Mouse (Mus musculus) stomach, embryonic 16.5 days (tissue): ENCODE measurements at regions not wholly inside any gene's neighbourhood (a gene's known extent, or its start where the extent isn't known, plus 50 kb on each side); places are given as distances from the start of the nearest gene placed in this dataset.

Source experiments
- ATAC-seq: fragments of 200-750 bp; cut with Nextera tagmentation; 2 replicates; pipeline ENCODE4 v1.8.0; 2017; ENCODE audit warnings: moderate number of reproducible peaks, moderate TSS enrichment; ENCODE audit not compliant: insufficient read depth, low FRiP score
- H3K27ac ChIP-seq: fragments of 300-500 bp; sonication (generic); 2 replicates; pipeline ENCODE4 v1.5.1; 2014; ENCODE audit warnings: low read length
- H3K27me3 ChIP-seq: fragments of 300-500 bp; sonication (generic); 2 replicates; pipeline ENCODE4 v1.6.1; 2014; ENCODE audit warnings: low read length, control low read depth, mixed read lengths; ENCODE audit not compliant: control insufficient read depth, insufficient read depth
- H3K36me3 ChIP-seq: fragments of 300-500 bp; sonication (generic); 2 replicates; pipeline ENCODE4 v1.6.1; 2014; ENCODE audit warnings: low read length; ENCODE audit not compliant: control insufficient read depth, insufficient read depth
- H3K4me1 ChIP-seq: fragments of 300-500 bp; sonication (generic); 2 replicates; pipeline ENCODE4 v1.6.1; 2014; ENCODE audit warnings: low read length, control low read depth, mixed read lengths; ENCODE audit not compliant: control insufficient read depth, insufficient read depth
- H3K4me2 ChIP-seq: fragments of 300-500 bp; sonication (generic); 2 replicates; pipeline ENCODE4 v1.6.1; 2014; ENCODE audit warnings: low read depth, low read length, mixed read lengths
- H3K4me3 ChIP-seq: fragments of 300-500 bp; sonication (generic); replicated peaks from 2 replicates; pipeline ENCODE4 v1.5.1; 2014; ENCODE audit warnings: mild to moderate bottlenecking, low read length
- H3K9ac ChIP-seq: fragments of 300-500 bp; sonication (generic); 2 replicates; pipeline ENCODE4 v1.6.1; 2014; ENCODE audit warnings: low read length
- H3K9me3 ChIP-seq: fragments of 300-500 bp; sonication (generic); replicated peaks from 2 replicates; pipeline ENCODE4 v1.6.1; 2016; ENCODE audit warnings: low read length, control low read depth; ENCODE audit not compliant: control insufficient read depth
- WGBS: fragments of 180-500 bp; shearing (Covaris S2); extraction: QIAGEN DNeasy Blood & Tissue Kit; methylation state at CpG from one replicate; pipeline ENCODE4 v1.1.7; 2014; 5-methylcytosine and 5-hydroxymethylcytosine counted together

- no peak for ATAC-seq
- H3K4me3 ChIP-seq = no peak overlapping the region
- no peak overlapping the region for H3K4me2 ChIP-seq
- WGBS = 96% methylated on average over 1 of the region's 1 CpGs
- no peak overlapping the region for H3K9ac ChIP-seq
- no peaks in the 10 kb centered on the region for H3K9me3 ChIP-seq
- H3K36me3 ChIP-seq = no peaks in the 10 kb centered on the region
- H3K4me1 ChIP-seq = peaks cover 3% of the 10 kb centered on the region; the same call in 1 of the 2 replicates
- H3K27me3 ChIP-seq = no peaks in the 10 kb centered on the region
- H3K27ac ChIP-seq = no peak overlapping the region
These were observed 83.8 kb downstream of the Eif4e start for GRCm38 (mm10) chr3:138609749-138610148.

- Histone ChIP-seq H3K27me3 (no peaks in the 10 kb centered on the region), H3K4me3 (no peak overlapping the region), H3K9me3 (no peaks in the 10 kb centered on the region), H3K27ac (no peak overlapping the region), H3K36me3 (no peaks in the 10 kb centered on the region), H3K4me2 (no peak overlapping the region), H3K4me1 (no peaks in the 10 kb centered on the region), H3K9ac (no peak overlapping the region)
- ATAC-seq = no peak
- WGBS = 44% methylated on average over 9 of the region's 9 CpGs
These were observed 87.1 kb downstream of the Eif4e start for GRCm38 (mm10) chr3:138612884-138613653.

- Histone ChIP-seq H3K4me2 (no peak overlapping the region), H3K4me3 (no peak overlapping the region), H3K27ac (no peak overlapping the region), H3K27me3 (no peaks in the 10 kb centered on the region), H3K9ac (no peak overlapping the region), H3K9me3 (no peaks in the 10 kb centered on the region), H3K4me1 (no peaks in the 10 kb centered on the region), H3K36me3 (no peaks in the 10 kb centered on the region)
- WGBS = 88% methylated on average over 3 of the region's 3 CpGs
- peak; percentile 46; the same call in 1 of the 2 replicates for ATAC-seq
These were observed 87.7 kb downstream of the Eif4e start for GRCm38 (mm10) chr3:138613680-138614079.

- ATAC-seq = no peak
- no peak overlapping the region for H3K9ac ChIP-seq
- no peaks in the 10 kb centered on the region for H3K4me1 ChIP-seq
- H3K27ac ChIP-seq = no peak overlapping the region
- 77% methylated on average over 2 of the region's 2 CpGs for WGBS
- no peaks in the 10 kb centered on the region for H3K9me3 ChIP-seq
- no peak overlapping the region for H3K4me2 ChIP-seq
- H3K36me3 ChIP-seq = no peaks in the 10 kb centered on the region
- H3K27me3 ChIP-seq = no peaks in the 10 kb centered on the region
- H3K4me3 ChIP-seq = no peak overlapping the region
These were observed 88.9 kb downstream of the Eif4e start for GRCm38 (mm10) chr3:138614899-138615298.

- Histone ChIP-seq H3K36me3 (no peaks in the 10 kb centered on the region), H3K9ac (no peak overlapping the region), H3K27me3 (no peaks in the 10 kb centered on the region), H3K4me2 (no peak overlapping the region), H3K27ac (no peak overlapping the region), H3K9me3 (no peaks in the 10 kb centered on the region), H3K4me3 (no peak overlapping the region), H3K4me1 (no peaks in the 10 kb centered on the region)
- WGBS = 84% methylated on average over 4 of the region's 4 CpGs
- no peak for ATAC-seq
These were observed 94.3 kb downstream of the Eif4e start for GRCm38 (mm10) chr3:138620263-138620662.

GRCm38 (mm10) chr3:138624128-138624527, 98.1 kb downstream of the Eif4e start:
- WGBS = 81% methylated on average over 2 of the region's 2 CpGs
- Histone ChIP-seq H3K4me2 (no peak overlapping the region), H3K4me1 (no peaks in the 10 kb centered on the region), H3K9ac (no peak overlapping the region), H3K36me3 (no peaks in the 10 kb centered on the region), H3K27ac (no peak overlapping the region), H3K4me3 (no peak overlapping the region), H3K9me3 (no peaks in the 10 kb centered on the region), H3K27me3 (no peaks in the 10 kb centered on the region)
- ATAC-seq = no peak

GRCm38 (mm10) chr3:138626230-138626629, 100.3 kb downstream of the Eif4e start:
- Histone ChIP-seq H3K27ac (no peak overlapping the region), H3K36me3 (no peaks in the 10 kb centered on the region), H3K4me1 (no peaks in the 10 kb centered on the region), H3K4me3 (no peak overlapping the region), H3K4me2 (no peak overlapping the region), H3K9me3 (no peaks in the 10 kb centered on the region), H3K27me3 (no peaks in the 10 kb centered on the region), H3K9ac (no peak overlapping the region)
- 79% methylated on average over 4 of the region's 4 CpGs for WGBS
- no peak for ATAC-seq

- no peak overlapping the region for H3K27ac ChIP-seq
- no peak overlapping the region for H3K4me2 ChIP-seq
- no peak overlapping the region for H3K4me3 ChIP-seq
- H3K9me3 ChIP-seq = no peaks in the 10 kb centered on the region
- ATAC-seq = no peak
- 82% methylated on average over 13 of the region's 13 CpGs for WGBS
- no peaks in the 10 kb centered on the region for H3K4me1 ChIP-seq
- no peaks in the 10 kb centered on the region for H3K27me3 ChIP-seq
- no peak overlapping the region for H3K9ac ChIP-seq
- H3K36me3 ChIP-seq = no peaks in the 10 kb centered on the region
These were observed 104.3 kb downstream of the Eif4e start for GRCm38 (mm10) chr3:138630231-138630630.

GRCm38 (mm10) chr3:138632086-138632485, 106.1 kb downstream of the Eif4e start:
- Histone ChIP-seq H3K9ac (no peak overlapping the region), H3K4me1 (no peaks in the 10 kb centered on the region), H3K27ac (no peak overlapping the region), H3K9me3 (no peaks in the 10 kb centered on the region), H3K36me3 (no peaks in the 10 kb centered on the region), H3K4me2 (no peak overlapping the region), H3K27me3 (no peaks in the 10 kb centered on the region), H3K4me3 (no peak overlapping the region)
- ATAC-seq = no peak
- WGBS = 57% methylated on average over 2 of the region's 2 CpGs
